Mouse (Mus musculus) leukemia stem cell, adult 10-12 weeks (primary cell): ENCODE data around the gene Tas2r140. TPM values are rescaled to one million over a fixed set of nuclear protein-coding genes. Genes with fewer than 3 reads are reported as not detected.

Source experiments
- polyA plus RNA-seq: library from polyadenylated mRNA; stranded (reverse); fragments of >175 nt; gene quantifications from 2 replicates; pipeline ENCODE4 v1.2.3, GENCODE M21; 2012; ENCODE audit warnings: low replicate concordance

Tas2r140 gene
- polyA plus RNA-seq, result not detected in 2 replicates

DNA sequence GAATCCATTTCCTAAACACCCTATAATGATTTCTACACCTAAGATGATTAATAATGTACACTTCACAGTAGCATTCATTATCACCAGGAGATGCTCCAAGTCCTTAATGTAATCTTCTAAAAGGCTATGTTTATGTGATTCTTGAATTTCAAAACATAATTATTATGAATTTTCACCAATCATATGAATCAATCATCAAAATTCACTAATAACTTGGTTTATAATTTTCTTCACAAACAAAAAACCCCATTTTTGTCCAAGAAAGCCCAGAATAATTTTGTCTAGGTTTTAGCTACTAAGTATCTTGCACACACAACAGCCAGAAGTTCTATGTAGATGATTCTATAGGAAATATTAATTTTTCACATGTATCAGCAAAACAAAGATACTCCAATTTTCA lies at the start of gene Tas2r140:
Gene Tas2r140, minus strand, starts transcription at position 101 of the 400 bp plus-strand sequence.

DNA sequence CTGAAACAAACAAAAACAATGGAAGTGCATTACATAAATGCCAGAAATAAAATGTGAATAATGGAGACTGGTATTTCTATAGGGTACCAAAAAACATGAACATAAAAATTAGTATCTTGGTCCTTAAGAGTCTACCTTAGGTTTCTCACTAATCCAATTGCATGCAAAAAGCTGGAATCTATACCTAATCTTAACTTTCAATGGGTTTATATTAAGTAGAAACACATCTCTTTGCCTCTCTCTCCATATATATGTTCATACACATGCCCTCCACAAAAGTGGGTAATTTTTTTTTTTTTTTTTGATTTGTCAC lies 48.9 kb upstream of the Tas2r140 start, which contains the start of gene Smim10l1:
Gene Smim10l1, plus strand, starts transcription at position 301 of the 313 bp plus-strand sequence.

DNA sequence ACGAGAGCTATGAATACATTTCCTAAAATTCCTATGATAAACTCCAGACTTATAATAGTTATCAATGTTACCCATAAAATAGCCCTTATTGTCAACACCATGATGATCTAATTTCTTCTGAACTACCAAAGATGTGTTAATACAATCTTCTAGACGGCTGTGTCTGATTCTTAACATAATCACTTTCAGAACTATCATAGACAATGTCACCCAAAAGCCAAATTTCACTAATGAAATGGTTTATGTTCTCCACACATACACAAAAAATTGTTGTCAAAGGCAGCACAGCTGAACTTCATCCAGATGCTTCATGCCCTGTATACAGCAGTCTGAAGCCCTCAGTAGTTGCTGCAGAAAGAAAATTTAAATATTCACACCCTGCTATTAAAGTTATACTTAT lies 18.6 kb downstream of the Tas2r140 start, which contains the start of gene Tas2r103:
Gene Tas2r103, minus strand, starts transcription at position 101 of the 400 bp plus-strand sequence.

Other genes starting within 250 kb of the Tas2r140 start
- not detected in 2 replicates for gene Tas2r123, start 208.7 kb downstream of the Tas2r140 start, polyA plus RNA-seq
- gene Tas2r116, start 200.4 kb downstream of the Tas2r140 start, polyA plus RNA-seq, result not detected in 2 replicates
- gene Tas2r110, start 187.8 kb downstream of the Tas2r140 start, polyA plus RNA-seq, result not detected in 2 replicates
- gene Tas2r113, start 162.8 kb downstream of the Tas2r140 start, polyA plus RNA-seq, result not detected in 2 replicates
- not detected in 2 replicates for gene Tas2r125, start 146.2 kb downstream of the Tas2r140 start, polyA plus RNA-seq
- not detected in 2 replicates for gene Tas2r129, start 104.7 kb downstream of the Tas2r140 start, polyA plus RNA-seq
- gene Tas2r131, start 97.9 kb downstream of the Tas2r140 start, polyA plus RNA-seq, result not detected in 2 replicates
- not detected in 2 replicates for gene Tas2r109, start 74.9 kb downstream of the Tas2r140 start, polyA plus RNA-seq
- not detected in 2 replicates for gene Tas2r103, start 18.7 kb downstream of the Tas2r140 start, polyA plus RNA-seq
- gene Smim10l1, start 49.1 kb upstream of the Tas2r140 start, polyA plus RNA-seq, result 55.1 and 59.2 TPM in 2 replicates
- not detected in 2 replicates for gene 5530400C23Rik, start 236.4 kb upstream of the Tas2r140 start, polyA plus RNA-seq